In the genomic region with DNA sequence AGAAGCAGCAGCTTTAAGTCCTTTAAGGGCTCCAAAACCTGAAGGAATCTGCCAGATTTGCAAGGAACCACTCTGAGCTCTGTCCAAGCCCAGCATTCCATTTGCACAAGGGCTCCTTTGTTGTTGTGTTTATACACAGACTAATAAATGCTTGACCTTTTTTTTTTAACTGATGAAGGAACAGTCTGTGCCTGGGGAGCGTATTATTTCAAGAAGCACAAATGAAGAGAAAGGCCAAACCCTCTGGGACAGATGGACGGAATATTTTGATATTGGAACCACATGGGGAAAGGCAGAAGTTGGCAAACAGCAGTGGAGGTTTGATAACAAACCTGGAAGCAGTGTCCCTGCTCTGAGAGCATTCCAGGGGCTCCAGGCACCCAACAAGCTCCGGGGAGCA, we compare ENCODE assay signal across 12 mouse cellular contexts.
A peak's percentile ranks its signal among the peaks of the same experiment; 100 is the strongest.
DNase-seq lines count a peak whose midpoint lies in the region; ATAC-seq lines count a peak whose summit lies in the region.
"Had no signal": no experiment of that assay in that cellular context is flagged by ENCODE, and none has a peak within 500 bp of the region (broad histone marks: within the 10 kb centered on the region; RNA-seq: fewer than 3 reads in every experiment).

No protein-coding gene starts in this region.

- H3K27ac ChIP-seq in midbrain, embryonic 11.5 days (ENCODE audit: low read depth, low read length) = no peak overlapping the region
- H3K27ac ChIP-seq: stomach, postnatal 0 days had no signal

- no peak overlapping the region for H3K4me3 ChIP-seq in midbrain, embryonic 11.5 days (ENCODE audit: low read depth, low read length)
- H3K4me3 ChIP-seq: myocyte had no signal

- H3K9ac ChIP-seq in midbrain, embryonic 11.5 days (ENCODE audit: low read length) = no peak overlapping the region

- H3K36me3 ChIP-seq in midbrain, embryonic 11.5 days (ENCODE audit: control insufficient read depth, insufficient read depth, low read length) = no peaks in the 10 kb centered on the region

- no peak overlapping the region for H3K4me2 ChIP-seq in midbrain, embryonic 11.5 days

- no peak for ATAC-seq in midbrain, embryonic 11.5 days (ENCODE audit: low FRiP score)
- no peak for ATAC-seq in erythroid progenitor cell, adult 5-6 weeks (replicated peaks; ENCODE audit: low FRiP score, poor library complexity, severe bottlenecking)

- H3K9me3 ChIP-seq in midbrain, embryonic 11.5 days (ENCODE audit: control insufficient read depth, low read length) = no peaks in the 10 kb centered on the region

- no peaks in the 10 kb centered on the region for H3K27me3 ChIP-seq in midbrain, embryonic 11.5 days (ENCODE audit: control insufficient read depth, insufficient read depth, low read length)

- intact Hi-C loops in gastrocnemius, postnatal 14 days (cut with DNase I; ENCODE audit: low total_unique reads) = no loop called here
- intact Hi-C loops in heart, postnatal 14 days (cut with DNase I) = no loop called here
- intact Hi-C loops in left cerebral cortex, postnatal 25 days (cut with DNase I) = no loop called here

- peak; percentile 69 for DNase-seq in gastrocnemius, adult 18-20 months (ENCODE audit: low spot score)
- no peak for DNase-seq in gastrocnemius, postnatal 14 days
- DNase-seq in right cerebral cortex, adult 18-20 months = peak; percentile 4
- DNase-seq in right cerebral cortex, adult 2 months (ENCODE audit: low spot score in 2 of 2) = no peak
- DNase-seq in heart, postnatal 14 days = peak; percentile 47 to 48
- DNase-seq in midbrain, embryonic 11.5 days (ENCODE audit: low spot score, missing footprints) = no peak
- no peak for DNase-seq in left cerebral cortex, postnatal 25 days (ENCODE audit: low spot score in 2 of 2)
- DNase-seq: layer of hippocampus, postnatal 36 days; right cerebral cortex, postnatal 25 days had no signal

- 74% methylated on average over 3 of the region's 3 CpGs for WGBS in midbrain, embryonic 11.5 days

- no peaks in the 10 kb centered on the region for H3K4me1 ChIP-seq in midbrain, embryonic 11.5 days (ENCODE audit: control insufficient read depth, insufficient read depth, low read length)

Comparison
In these comparisons a context has a peak if more than half of its experiments do, and no peak if none do; other contexts are left out.
1. DNase-seq: peak in gastrocnemius, adult 18-20 months (single experiment), right cerebral cortex, adult 18-20 months (single experiment) and heart, postnatal 14 days (2 of 2); none in gastrocnemius, postnatal 14 days (single experiment), right cerebral cortex, adult 2 months (0 of 2), midbrain, embryonic 11.5 days (single experiment) and left cerebral cortex, postnatal 25 days (0 of 2).